Mouse (Mus musculus) heart, postnatal 0 days (tissue): Measurements from ENCODE around the gene Uspl1.

Experiments used
- CTCF ChIP-seq: IDR thresholded peaks from 2 replicates; pipeline ENCODE4 v1.5.1; 2016; ENCODE audit warnings: antibody characterized with exemption, control low read depth, low read depth
- EP300 ChIP-seq: IDR thresholded peaks from 2 replicates; pipeline ENCODE4 v1.6.1; 2016; ENCODE audit warnings: antibody characterized with exemption, low read depth

DNA sequence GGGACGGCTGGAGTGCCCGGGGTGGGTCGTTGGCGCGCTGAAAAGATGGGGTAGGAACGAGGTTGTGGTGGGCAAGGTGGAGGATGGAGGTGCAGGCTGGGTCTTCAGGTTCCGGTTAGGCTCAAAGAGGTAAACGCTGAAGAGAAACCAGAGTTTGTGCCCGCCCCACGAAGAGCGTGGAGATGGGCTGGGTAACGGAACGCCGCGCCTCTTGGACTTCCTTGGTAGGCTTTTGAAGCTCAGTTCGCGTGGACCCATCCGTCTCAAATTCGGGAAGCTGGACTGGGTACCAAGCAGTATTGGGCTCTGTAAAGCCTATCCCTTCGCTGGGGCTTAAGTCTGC, 665 bp downstream of the Uspl1 start:
- no peak for TF ChIP-seq CTCF
- TF ChIP-seq EP300: no peak
